Mouse (Mus musculus): ENCODE measurements around the gene Arl5c.

Gene Arl5c

GRCm38 (mm10) chr11:97995564-97996288 is at the start of gene Arl5c:
Arl5c (minus strand) TSS chr11:97996181.
- DNase-seq (ENCODE audit: low spot score), result no peak

- DNase-seq (ENCODE audit: low spot score), result no peak
These were observed 49.6 kb upstream of the Arl5c start for GRCm38 (mm10) chr11:98045596-98045995.

DNA sequence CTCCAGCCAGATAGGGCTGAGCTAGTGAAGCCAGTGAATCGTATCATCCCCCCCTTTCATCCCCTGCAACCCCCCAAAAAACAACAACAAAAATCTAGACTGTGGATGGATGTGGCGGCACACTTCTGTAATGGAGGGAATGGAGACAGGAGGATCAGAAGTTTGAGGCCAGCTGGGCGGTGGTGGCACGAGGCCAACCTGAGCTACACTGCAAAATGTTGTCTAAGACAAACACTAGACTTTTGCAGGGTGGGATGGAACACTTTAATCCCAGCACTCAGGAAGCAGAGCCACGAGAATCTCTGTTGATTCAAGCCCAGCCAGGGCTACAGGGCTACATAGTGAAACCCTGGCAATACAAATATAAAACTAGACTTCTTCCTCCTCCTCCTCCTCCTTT is 48.1 kb upstream of the Arl5c start:
- DNase-seq (ENCODE audit: low spot score), result no peak

GRCm38 (mm10) chr11:98042741-98043140 is 46.8 kb upstream of the Arl5c start:
- DNase-seq (ENCODE audit: low spot score), result no peak

GRCm38 (mm10) chr11:98040975-98041374 is 45.0 kb upstream of the Arl5c start:
- no peak for DNase-seq (ENCODE audit: low spot score)

DNA sequence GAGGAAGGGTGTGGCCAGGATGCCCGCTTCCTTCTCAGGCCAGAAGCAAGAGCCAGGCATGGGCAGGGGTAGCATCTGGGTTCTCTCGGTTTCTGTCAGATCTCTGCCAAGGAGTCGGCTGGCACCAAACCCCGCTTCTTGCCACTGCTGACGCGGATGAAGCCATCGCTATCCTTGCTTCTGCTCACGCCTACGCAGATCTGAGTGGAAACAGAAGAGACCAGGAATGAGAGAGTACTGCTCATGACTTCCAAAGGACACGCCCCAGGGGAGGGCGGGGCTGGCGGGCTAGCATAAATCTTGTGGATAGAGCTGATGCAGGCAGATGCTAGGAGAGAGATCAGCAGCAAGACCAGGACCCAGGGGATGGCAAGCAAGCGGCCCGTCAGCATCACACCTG is 41.9 kb upstream of the Arl5c start:
- DNase-seq (ENCODE audit: low spot score), result no peak

DNA sequence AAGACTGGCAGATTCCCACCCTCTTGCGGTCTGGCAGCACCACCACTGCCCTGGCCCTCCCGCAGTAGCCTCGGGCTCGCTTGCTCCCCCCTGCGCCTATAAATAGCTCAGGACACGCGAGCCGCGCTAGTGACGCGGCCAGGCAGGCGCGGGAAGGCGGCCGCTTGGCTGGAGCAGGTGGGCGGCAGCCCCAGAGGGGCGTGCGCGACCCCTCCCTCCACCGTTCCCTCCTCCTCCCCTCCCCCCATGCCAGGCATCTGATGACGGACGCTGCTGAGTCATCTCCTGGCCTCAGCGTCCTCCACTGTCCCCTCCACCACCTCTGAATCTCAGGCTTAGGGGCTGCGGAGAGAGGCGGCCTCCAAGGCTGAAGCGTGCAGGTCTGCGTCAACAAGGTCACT is 40.0 kb upstream of the Arl5c start:
- no peak for DNase-seq (ENCODE audit: low spot score)

GRCm38 (mm10) chr11:98034840-98035239 is 38.9 kb upstream of the Arl5c start:
- no peak for DNase-seq (ENCODE audit: low spot score)

- no peak for DNase-seq (ENCODE audit: low spot score)
These were observed 38.1 kb upstream of the Arl5c start for GRCm38 (mm10) chr11:98034061-98034460.

- DNase-seq (ENCODE audit: low spot score), result peak; percentile 69
These were observed 35.4 kb upstream of the Arl5c start for GRCm38 (mm10) chr11:98031443-98031770.

GRCm38 (mm10) chr11:98030701-98031442 is 34.9 kb upstream of the Arl5c start:
- DNase-seq (ENCODE audit: low spot score), result no peak

DNA sequence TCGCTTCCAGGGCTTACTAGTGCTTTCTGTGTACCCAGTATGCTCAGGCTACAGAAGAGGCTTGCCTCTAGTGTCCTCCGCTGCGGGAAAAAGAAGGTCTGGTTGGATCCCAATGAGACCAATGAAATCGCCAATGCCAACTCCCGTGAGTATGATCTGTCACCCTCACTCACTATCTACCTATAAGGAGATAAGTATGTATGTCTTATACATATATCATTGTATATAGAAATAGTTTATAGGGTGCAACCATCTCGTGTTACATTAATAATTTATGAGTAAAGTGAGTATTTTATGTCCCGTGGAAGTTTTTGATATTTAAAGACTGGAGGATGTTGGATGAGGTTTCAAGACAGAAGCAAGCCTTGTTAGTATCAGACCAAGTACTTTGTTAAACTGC is 31.8 kb upstream of the Arl5c start:
- no peak for DNase-seq (ENCODE audit: low spot score)

DNA sequence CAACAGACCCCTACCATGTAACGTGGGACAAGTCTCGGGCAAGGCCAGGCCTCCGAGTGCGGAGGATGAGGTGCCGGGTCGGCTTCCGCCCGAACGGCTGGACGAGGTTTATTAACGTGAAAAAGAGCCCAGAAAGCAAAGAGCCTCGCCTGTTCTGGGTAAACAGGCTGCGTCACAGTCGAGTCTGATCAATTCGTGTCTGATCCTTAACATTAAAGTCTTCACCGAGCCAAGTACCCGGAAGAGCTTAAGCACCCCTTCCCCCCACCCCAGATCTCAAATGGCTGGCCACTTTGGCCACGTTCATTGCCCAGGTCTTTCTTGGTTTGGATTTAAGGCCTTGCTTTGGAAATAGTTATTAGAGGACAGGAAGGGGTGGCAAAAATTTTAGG is 31.3 kb upstream of the Arl5c start:
- DNase-seq (ENCODE audit: low spot score), result no peak

DNA sequence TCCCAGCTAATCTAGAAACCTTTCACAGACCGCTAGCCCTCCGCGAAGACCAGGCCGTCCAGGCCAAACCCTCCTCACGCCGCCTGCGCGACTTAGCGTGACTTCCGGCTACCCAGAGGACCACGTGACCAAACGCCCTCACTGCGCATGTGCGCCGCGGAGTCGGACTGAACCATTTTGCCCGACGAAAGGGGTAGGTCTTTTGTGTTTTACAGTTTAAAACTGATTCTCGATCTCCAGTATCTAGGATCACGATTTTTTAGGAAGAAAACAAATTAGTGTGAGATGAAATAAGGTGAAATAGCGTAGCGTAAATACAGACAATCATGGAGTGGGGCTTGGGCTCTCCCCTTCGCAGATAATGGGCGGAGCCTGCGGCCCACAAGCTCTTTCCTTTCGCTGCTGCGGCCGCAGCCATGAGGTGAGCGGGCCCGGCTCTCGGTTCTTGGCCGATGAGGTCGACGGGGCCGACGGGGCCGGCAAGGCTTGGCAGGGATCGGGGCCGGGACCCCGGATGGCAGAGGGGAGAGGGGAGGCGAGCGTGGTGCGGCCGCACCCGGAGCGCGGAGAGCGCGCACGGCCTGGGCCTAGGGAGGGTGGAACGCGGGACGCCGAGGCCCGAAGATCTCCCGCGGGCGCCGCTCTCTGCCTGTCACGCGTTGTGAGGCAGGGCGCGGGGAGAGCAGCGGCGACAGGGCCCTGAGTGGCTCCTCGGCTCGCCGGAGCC is 30.8 kb upstream of the Arl5c start, which contains the start of gene Rpl19:
Gene Rpl19, plus strand, starts transcription at position 141 of the 727 bp plus-strand sequence.
- peak; percentile 94 for DNase-seq (ENCODE audit: low spot score)

- DNase-seq (ENCODE audit: low spot score), result no peak
These were observed 30.2 kb upstream of the Arl5c start for GRCm38 (mm10) chr11:98026248-98026569.

DNA sequence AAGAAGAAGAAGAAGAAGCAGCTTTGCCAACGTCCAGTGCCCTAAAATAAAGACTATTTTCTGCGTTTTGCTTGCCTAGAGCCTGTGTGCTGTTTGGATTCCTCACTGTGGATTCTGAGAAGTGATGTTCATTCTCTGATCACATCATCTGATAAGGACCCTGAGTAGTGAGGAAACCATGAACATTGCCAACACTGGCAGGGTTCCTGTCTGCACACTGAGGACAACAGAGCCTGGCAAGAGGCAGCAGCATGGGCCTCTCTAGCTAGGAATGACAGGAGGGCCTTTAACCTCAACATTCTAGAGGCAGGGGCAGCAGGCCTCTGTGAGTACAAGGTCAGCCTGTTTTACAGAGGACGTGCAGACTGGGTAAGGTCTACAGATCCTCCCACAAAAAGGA is 28.5 kb upstream of the Arl5c start:
- no peak for DNase-seq (ENCODE audit: low spot score)

DNA sequence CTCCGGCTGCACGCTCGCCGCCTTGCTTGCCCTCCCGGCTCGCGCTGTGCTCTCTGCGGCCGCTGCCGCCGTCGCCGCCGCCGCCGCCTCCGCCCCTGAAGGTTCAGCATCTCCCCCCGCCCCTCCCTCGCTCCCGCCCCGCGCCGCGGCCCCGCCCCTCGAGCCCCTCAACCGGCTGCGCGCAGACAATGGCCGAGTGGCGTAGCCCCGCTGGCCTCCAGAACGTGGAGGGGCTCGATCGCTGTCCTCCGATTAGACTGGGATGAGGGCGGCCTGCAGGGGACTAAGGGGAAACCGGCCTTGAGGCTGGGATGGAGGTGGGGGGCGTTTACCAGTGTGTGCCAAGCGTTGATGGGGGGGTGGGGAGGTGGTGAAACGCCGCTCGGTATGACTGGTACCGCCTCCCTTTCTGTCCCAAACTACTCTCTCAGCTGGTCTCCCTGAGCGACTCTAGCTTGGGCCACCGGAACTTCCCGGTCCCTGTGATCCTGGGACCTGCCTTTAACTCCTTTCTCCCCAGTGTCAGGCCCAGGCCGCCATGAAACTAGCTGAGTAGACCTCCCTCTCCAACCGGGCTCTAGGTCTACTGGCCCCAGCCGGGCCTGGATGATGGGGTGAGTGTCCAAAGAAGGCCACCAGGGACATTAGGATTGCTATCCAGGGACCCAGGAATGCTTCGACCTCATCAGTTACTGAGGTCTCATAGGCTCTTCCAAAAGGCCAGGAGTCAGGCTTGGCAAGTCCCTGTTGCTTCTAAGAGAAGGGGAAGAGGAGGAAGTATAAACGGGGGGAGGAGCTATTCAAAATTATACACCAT is 26.8 kb upstream of the Arl5c start, which contains the start of gene Cacnb1:
Gene Cacnb1, minus strand, starts transcription at position 480 of the 817 bp plus-strand sequence.
- DNase-seq (ENCODE audit: low spot score), result no peak

GRCm38 (mm10) chr11:98022253-98022554 is 26.2 kb upstream of the Arl5c start:
- DNase-seq (ENCODE audit: low spot score), result no peak

GRCm38 (mm10) chr11:98021565-98022252 is 25.7 kb upstream of the Arl5c start:
- no peak for DNase-seq (ENCODE audit: low spot score)

DNA sequence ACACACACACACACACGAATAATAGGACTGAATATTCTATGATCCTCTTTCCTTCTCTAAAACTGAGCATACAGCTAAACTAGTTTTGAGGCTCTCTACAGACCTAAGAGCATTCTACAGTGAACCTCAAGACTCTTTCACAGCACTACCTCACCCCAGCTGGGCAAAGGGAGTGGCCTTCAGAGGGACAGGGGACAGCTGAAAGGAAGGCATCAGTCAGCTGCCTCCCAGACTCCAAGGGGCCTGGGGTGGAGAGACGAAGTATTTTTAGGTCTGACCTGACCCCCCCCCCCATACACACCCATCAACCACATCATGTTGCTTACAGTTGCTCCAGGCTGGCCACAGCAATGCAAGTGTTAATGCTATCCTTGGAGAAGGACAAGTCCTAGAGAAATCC is 25.1 kb upstream of the Arl5c start:
- DNase-seq (ENCODE audit: low spot score), result no peak

DNA sequence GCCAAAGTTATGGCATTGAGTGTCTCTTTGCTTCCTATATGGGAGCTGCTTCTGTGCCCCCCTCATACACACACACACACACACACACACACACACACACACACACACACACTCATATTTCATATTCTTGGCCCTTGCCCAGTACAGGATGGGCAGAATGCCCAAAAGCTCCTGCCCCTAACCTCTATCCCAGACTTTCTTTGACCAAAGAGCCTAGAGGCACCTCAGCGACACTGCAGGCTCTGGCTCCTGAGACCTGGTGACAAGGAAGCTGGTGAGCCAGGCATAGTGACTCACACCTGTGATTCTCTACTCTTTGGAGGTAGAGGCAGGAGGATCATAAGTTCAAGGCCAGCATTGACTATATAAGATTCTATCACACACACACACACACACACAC is 24.7 kb upstream of the Arl5c start:
- DNase-seq (ENCODE audit: low spot score), result no peak

Measured in layer of hippocampus, adult 9-10 months (tissue).